Mouse (Mus musculus): ENCODE data around the gene Galk2. TPM values are rescaled to one million over a fixed set of nuclear protein-coding genes. Genes with fewer than 3 reads are reported as not detected.

Galk2 gene
- 21.8 and 22.8 TPM in 2 replicates for polyA plus RNA-seq (2012; rRNA removed)

GRCm38 (mm10) chr2:125858521-125859280 lies at the start of gene Galk2, which contains the start of gene Cops2:
TSS of gene Galk2 (plus strand) at chr2:125859109.
TSS of gene Cops2 (minus strand) at chr2:125859139.
- DNase-seq (ENCODE audit: extremely low spot score in 1 of 2, low spot score in 1 of 2) = peak; percentile 94 to 97

- DNase-seq (ENCODE audit: extremely low spot score in 1 of 2, low spot score in 1 of 2) = peak; percentile 38 to 80
Measured at GRCm38 (mm10) chr2:125809551-125809950, 49.4 kb upstream of the Galk2 start.

- DNase-seq (ENCODE audit: extremely low spot score in 1 of 2, low spot score in 1 of 2) = peak in 1 of 2 experiments; percentile 60
Measured at GRCm38 (mm10) chr2:125811332-125811731, 47.6 kb upstream of the Galk2 start.

DNA sequence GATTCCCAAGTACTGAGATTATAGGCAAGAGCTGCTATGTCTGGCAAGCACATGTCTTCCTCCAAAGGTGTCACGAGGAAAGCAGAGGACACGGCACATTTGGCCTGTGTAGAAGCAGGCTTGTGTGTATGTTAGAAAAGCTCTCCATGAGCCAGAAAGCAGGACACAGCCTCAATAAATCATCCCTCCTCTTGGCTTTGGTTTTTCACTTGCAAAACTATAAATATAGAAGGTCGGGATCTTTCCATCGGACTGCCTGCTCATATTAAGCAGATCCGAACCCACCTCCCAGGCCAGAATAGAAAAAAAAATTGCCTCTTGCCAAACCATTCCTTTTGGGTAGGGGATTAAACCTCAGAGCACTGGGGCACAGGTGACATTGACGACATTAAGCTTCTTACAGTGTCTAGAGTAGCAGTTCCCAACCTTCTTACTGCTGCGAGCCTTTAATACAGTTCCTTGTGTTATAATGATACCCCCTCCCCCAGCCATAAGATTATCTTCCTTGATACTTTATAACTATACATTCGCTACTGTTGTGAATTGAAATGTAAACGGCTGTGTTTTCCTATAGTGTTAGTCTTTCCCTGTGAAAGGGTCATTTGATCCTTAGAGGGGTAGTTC lies 44.8 kb upstream of the Galk2 start:
- DNase-seq (ENCODE audit: extremely low spot score in 1 of 2, low spot score in 1 of 2) = no peak

GRCm38 (mm10) chr2:125820397-125820796 lies 38.5 kb upstream of the Galk2 start:
- no peak for DNase-seq (ENCODE audit: extremely low spot score in 1 of 2, low spot score in 1 of 2)

- DNase-seq (ENCODE audit: extremely low spot score in 1 of 2, low spot score in 1 of 2) = no peak
Measured at GRCm38 (mm10) chr2:125826201-125826600, 32.7 kb upstream of the Galk2 start.

DNA sequence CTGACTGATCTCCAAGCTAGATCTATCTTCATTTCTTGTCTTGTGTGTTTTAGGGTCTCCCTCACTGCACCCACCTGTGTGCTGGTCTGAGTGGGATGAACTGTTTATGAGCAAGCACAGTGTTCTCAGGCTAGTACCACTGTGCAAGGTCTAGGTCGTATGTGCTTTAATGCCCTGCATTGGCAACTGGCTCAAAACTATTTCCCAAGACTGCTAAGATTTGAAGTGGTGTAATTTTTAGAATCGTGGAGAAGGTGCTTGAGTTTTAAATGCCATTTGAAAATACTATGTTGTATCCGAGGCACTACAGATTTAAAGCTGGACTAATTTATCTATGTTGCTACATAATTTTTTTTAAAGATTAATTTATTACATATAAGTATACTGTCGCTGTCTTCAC lies 31.0 kb upstream of the Galk2 start:
- DNase-seq (ENCODE audit: extremely low spot score in 1 of 2, low spot score in 1 of 2) = no peak

- no peak for DNase-seq (ENCODE audit: extremely low spot score in 1 of 2, low spot score in 1 of 2)
Measured at GRCm38 (mm10) chr2:125829924-125830323, 29.0 kb upstream of the Galk2 start.

GRCm38 (mm10) chr2:125838091-125838490 lies 20.8 kb upstream of the Galk2 start:
- no peak for DNase-seq (ENCODE audit: extremely low spot score in 1 of 2, low spot score in 1 of 2)

GRCm38 (mm10) chr2:125838708-125839284 lies 20.1 kb upstream of the Galk2 start:
- no peak for DNase-seq (ENCODE audit: extremely low spot score in 1 of 2, low spot score in 1 of 2)

GRCm38 (mm10) chr2:125851237-125851636 lies 7.7 kb upstream of the Galk2 start:
- DNase-seq (ENCODE audit: extremely low spot score in 1 of 2, low spot score in 1 of 2) = no peak

- DNase-seq (ENCODE audit: extremely low spot score in 1 of 2, low spot score in 1 of 2) = no peak
Measured at GRCm38 (mm10) chr2:125857707-125858106, 1.2 kb upstream of the Galk2 start.

GRCm38 (mm10) chr2:125863799-125864198 lies 4.9 kb downstream of the Galk2 start:
- DNase-seq (ENCODE audit: extremely low spot score in 1 of 2, low spot score in 1 of 2) = no peak

GRCm38 (mm10) chr2:125864551-125864950 lies 5.6 kb downstream of the Galk2 start:
- no peak for DNase-seq (ENCODE audit: extremely low spot score in 1 of 2, low spot score in 1 of 2)

DNA sequence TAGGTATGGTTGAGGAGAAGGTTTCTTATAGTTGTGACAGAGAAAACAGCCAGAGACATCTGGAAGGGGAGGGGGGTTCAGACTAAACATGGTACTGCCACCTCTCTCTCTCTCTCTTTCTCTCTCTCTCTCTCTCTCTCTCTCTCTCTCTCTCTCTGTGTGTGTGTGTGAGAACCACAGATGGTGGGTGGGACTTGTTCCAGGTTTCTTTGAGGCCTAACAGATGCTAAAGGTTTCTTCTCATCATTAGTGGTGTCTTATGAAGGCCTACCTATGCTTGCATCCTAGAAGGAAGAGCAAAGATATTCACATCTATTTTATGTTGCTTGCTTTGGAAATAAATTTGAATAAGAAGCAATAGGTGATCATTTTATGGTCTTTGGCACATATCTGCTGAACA lies 6.7 kb downstream of the Galk2 start:
- no peak for DNase-seq (ENCODE audit: extremely low spot score in 1 of 2, low spot score in 1 of 2)

GRCm38 (mm10) chr2:125866058-125866740 lies 7.3 kb downstream of the Galk2 start:
- DNase-seq (ENCODE audit: extremely low spot score in 1 of 2, low spot score in 1 of 2) = peak; percentile 19 to 47

- DNase-seq (ENCODE audit: extremely low spot score in 1 of 2, low spot score in 1 of 2) = no peak
Measured at GRCm38 (mm10) chr2:125868301-125868700, 9.4 kb downstream of the Galk2 start.

DNA sequence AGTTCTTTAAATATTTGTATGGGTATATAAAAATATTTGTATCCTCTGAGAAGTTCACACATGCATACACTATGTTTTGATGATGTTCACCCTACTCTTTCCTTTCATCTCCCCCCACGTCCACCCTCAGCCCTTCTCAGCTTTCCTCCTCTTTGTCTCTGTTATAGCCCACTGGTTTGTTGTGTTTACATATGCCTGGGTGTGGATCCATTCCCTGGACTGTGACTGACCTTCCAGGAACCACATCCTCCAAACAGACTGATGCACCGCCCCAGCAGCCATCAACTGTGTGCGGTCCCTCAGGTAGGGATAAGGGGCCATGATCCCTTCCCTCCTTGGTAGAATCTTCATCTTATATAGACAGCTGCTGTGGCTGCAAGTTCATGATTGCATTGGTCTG lies 11.2 kb downstream of the Galk2 start:
- no peak for DNase-seq (ENCODE audit: extremely low spot score in 1 of 2, low spot score in 1 of 2)

- no peak for DNase-seq (ENCODE audit: extremely low spot score in 1 of 2, low spot score in 1 of 2)
Measured at GRCm38 (mm10) chr2:125885891-125886576, 27.1 kb downstream of the Galk2 start.

DNA sequence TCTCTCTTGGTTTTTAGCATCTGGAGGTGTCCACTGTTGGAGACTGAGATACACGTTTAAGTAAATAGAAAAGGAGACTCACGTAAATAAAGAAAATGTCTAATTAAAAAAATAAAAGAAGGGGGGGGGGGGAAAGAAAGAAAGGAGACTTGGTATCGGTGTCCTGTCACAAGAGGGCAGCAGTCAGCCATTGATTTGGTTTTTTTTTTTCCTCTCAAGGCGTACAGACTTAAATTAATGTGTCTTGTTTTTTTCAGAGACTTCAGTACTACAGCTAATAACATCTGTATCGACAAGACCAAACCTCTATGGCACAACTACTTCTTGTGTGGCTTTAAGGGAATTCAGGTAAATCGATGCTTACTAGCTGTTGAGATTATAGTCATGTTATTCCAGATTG lies 34.2 kb downstream of the Galk2 start:
- DNase-seq (ENCODE audit: extremely low spot score in 1 of 2, low spot score in 1 of 2) = peak in 1 of 2 experiments; percentile 59

Data from frontal cortex, adult 2 months (tissue).